Mouse (Mus musculus) CH12.LX (cell line): Measurements from ENCODE around the gene Gpr83. TPM values are rescaled to one million over a fixed set of nuclear protein-coding genes. Genes with fewer than 3 reads are reported as not detected.

Experiments
- DNase-seq: peaks from one replicate; pipeline ENCODE4 v3.0.0-alpha.2; 2013; ENCODE audit errors: extremely low read depth
- H3K27ac ChIP-seq: 2 replicates; pipeline ENCODE4 v1.5.1; 2012; ENCODE audit warnings: low read depth, mild to moderate bottlenecking, control low read depth, moderate library complexity; ENCODE audit not compliant: insufficient read depth
- H3K27me3 ChIP-seq: replicated peaks from 2 replicates; pipeline ENCODE3; 2012; ENCODE audit warnings: inconsistent platforms
- H3K36me3 ChIP-seq, 2 experiments: replicated peaks in 1 of 2; 2 replicates each; pipeline versions ENCODE3 to v1.6.1; 2012; ENCODE audit warnings: inconsistent platforms in 1 of 2, low read length in 1 of 2, mild to moderate bottlenecking in 1 of 2, mixed read lengths in 1 of 2, moderate library complexity in 1 of 2; ENCODE audit not compliant: control insufficient read depth in 1 of 2, insufficient read depth in 1 of 2
- H3K4me1 ChIP-seq, 2 experiments: 2 replicates each; pipeline ENCODE4 v1.6.1; 2012; ENCODE audit warnings: inconsistent platforms in 1 of 2, moderate library complexity in 1 of 2; ENCODE audit not compliant: insufficient read depth in 2 of 2, control insufficient read depth in 1 of 2
- H3K4me2 ChIP-seq: 2 replicates; pipeline ENCODE4 v1.6.1; 2012; ENCODE audit warnings: low read depth, mild to moderate bottlenecking, control low read depth; ENCODE audit not compliant: poor library complexity, insufficient read depth, severe bottlenecking
- H3K4me3 ChIP-seq, 3 experiments: fragments of 150-350 bp in 1 of 3; sonication (generic) in 1 of 3; replicated peaks in 1 of 3; 2 replicates each; pipeline versions ENCODE3 to v1.5.1; 2011 to 2012; ENCODE audit warnings: low read depth in 2 of 3, low read length in 2 of 3, mild to moderate bottlenecking in 2 of 3, moderate library complexity in 2 of 3, control low read depth in 1 of 3, improper control_type of control experiment in 1 of 3, inconsistent platforms in 1 of 3, mixed read lengths in 1 of 3; ENCODE audit not compliant: poor library complexity in 1 of 3
- H3K79me2 ChIP-seq: replicated peaks from 2 replicates; pipeline ENCODE4 v1.6.1; 2012; ENCODE audit warnings: mild to moderate bottlenecking, moderate library complexity; ENCODE audit not compliant: control insufficient read depth, poor library complexity, insufficient read depth, severe bottlenecking; ENCODE audit errors: extremely low read depth
- H3K9ac ChIP-seq: 2 replicates; pipeline ENCODE4 v1.6.1; 2012; ENCODE audit warnings: low read depth, mild to moderate bottlenecking, control low read depth, moderate library complexity; ENCODE audit not compliant: insufficient read depth
- H3K9me3 ChIP-seq: replicated peaks from 2 replicates; pipeline ENCODE3; 2012; ENCODE audit warnings: low read length, inconsistent platforms, mixed read lengths
- BHLHE40 ChIP-seq: IDR thresholded peaks from 2 replicates; pipeline ENCODE4 v1.6.1; 2011; ENCODE audit warnings: mild to moderate bottlenecking, low read depth, low read length, improper control_type of control experiment
- CTCF ChIP-seq, 2 experiments: IDR thresholded peaks in 1 of 2; conservative IDR thresholded peaks in 1 of 2; 2 replicates each; pipeline ENCODE4 v1.5.1; 2011 to 2012; ENCODE audit warnings: low read depth in 2 of 2, low read length in 2 of 2, improper control_type of control experiment in 1 of 2, inconsistent platforms in 1 of 2, mild to moderate bottlenecking in 1 of 2, moderate library complexity in 1 of 2
- ETS1 ChIP-seq: conservative IDR thresholded peaks from 2 replicates; pipeline ENCODE4 v1.6.1; 2012; ENCODE audit warnings: low read depth, mild to moderate bottlenecking, inconsistent platforms, low read length, improper control_type of control experiment, moderate library complexity
- HCFC1 ChIP-seq: IDR thresholded peaks from 2 replicates; pipeline ENCODE4 v1.6.1; 2012; ENCODE audit warnings: low read depth, mild to moderate bottlenecking, inconsistent platforms, low read length, improper control_type of control experiment
- IRF4 ChIP-seq: IDR thresholded peaks from 2 replicates; pipeline ENCODE4 v1.6.1; 2014; ENCODE audit warnings: low read depth, mild to moderate bottlenecking, inconsistent platforms, low read length, improper control_type of control experiment
- MAX ChIP-seq: IDR thresholded peaks from 2 replicates; pipeline ENCODE4 v1.6.1; 2011; ENCODE audit warnings: low read length, improper control_type of control experiment
- MAZ ChIP-seq: IDR thresholded peaks from 2 replicates; pipeline ENCODE4 v1.6.1; 2012; ENCODE audit warnings: low read depth, mild to moderate bottlenecking, inconsistent platforms, low read length, improper control_type of control experiment, moderate library complexity
- NRF1 ChIP-seq: IDR thresholded peaks from 2 replicates; pipeline ENCODE4 v1.6.1; 2014; ENCODE audit warnings: low read depth, mild to moderate bottlenecking, inconsistent platforms, low read length, improper control_type of control experiment, moderate library complexity
- PAX5 ChIP-seq: IDR thresholded peaks from 2 replicates; pipeline ENCODE4 v1.6.1; 2012; ENCODE audit warnings: low read length, inconsistent platforms, mixed read lengths
- POLR2A ChIP-seq: IDR thresholded peaks from 2 replicates; pipeline ENCODE4 v1.6.1; 2011; ENCODE audit warnings: low read depth, mild to moderate bottlenecking, improper control_type of control experiment, low read length
- POLR2AphosphoS2 ChIP-seq: IDR thresholded peaks from 2 replicates; pipeline ENCODE4 v1.6.1; 2011; ENCODE audit warnings: low read depth, low read length, improper control_type of control experiment
- RAD21 ChIP-seq: IDR thresholded peaks from 2 replicates; pipeline ENCODE4 v1.6.1; 2011; ENCODE audit warnings: low read depth, mild to moderate bottlenecking, low read length, improper control_type of control experiment, moderate library complexity
- SMC3 ChIP-seq: IDR thresholded peaks from 2 replicates; pipeline ENCODE4 v1.6.1; 2011; ENCODE audit warnings: low read depth, low read length, improper control_type of control experiment
- USF1 ChIP-seq: IDR thresholded peaks from 2 replicates; pipeline ENCODE4 v1.6.1; 2014; ENCODE audit warnings: low read depth, mild to moderate bottlenecking, inconsistent platforms, low read length, improper control_type of control experiment
- USF2 ChIP-seq: conservative IDR thresholded peaks from 2 replicates; pipeline ENCODE4 v1.6.1; 2011; ENCODE audit warnings: low read depth, low read length, improper control_type of control experiment
- ZMIZ1 ChIP-seq: IDR thresholded peaks from 2 replicates; pipeline ENCODE4 v1.6.1; 2012; ENCODE audit warnings: low read depth, mild to moderate bottlenecking, inconsistent platforms, low read length, improper control_type of control experiment
- ZNF384 ChIP-seq: IDR thresholded peaks from 2 replicates; pipeline ENCODE4 v1.6.1; 2012; ENCODE audit warnings: low read depth, low read length, improper control_type of control experiment, inconsistent platforms
- dilution Hi-C: fragments of 300-500 bp; cut with MboI; formaldehyde crosslinking; loops from 2 replicates; pipeline ENCODE4 v1.14.3; 2020; ENCODE audit warnings: low sequenced_read_pairs; ENCODE audit not compliant: extremely low pct_unique_long_range_greater_than_20kb, extremely low pct_ligation_motif_present
- in situ Hi-C: fragments of 300-500 bp; cut with MboI; formaldehyde crosslinking; loops from 3 replicates; pipeline ENCODE4 v1.14.3; 2019; ENCODE audit warnings: low sequenced_read_pairs, low pct_ligation_motif_present, low pct_unique_long_range_greater_than_20kb, mixed read lengths
- polyA plus RNA-seq: library from polyadenylated mRNA; unstranded; fragments of >175 nt; gene quantifications from 2 replicates; pipeline ENCODE4 v1.2.1, GENCODE M21; 2012; ENCODE audit warnings: low read depth; ENCODE audit not compliant: insufficient read length
- total RNA-seq, 2 experiments: library from RNA; depleted of rRNA; stranded (reverse); fragments of 300-350 nt in 1 of 2; fragments of >200 nt in 1 of 2; gene quantifications; 2 replicates each; pipeline ENCODE4 v1.2.3; 2012 to 2014

The Gpr83 gene
- total and polyA plus RNA-seq, 3 experiments: not detected

DNA sequence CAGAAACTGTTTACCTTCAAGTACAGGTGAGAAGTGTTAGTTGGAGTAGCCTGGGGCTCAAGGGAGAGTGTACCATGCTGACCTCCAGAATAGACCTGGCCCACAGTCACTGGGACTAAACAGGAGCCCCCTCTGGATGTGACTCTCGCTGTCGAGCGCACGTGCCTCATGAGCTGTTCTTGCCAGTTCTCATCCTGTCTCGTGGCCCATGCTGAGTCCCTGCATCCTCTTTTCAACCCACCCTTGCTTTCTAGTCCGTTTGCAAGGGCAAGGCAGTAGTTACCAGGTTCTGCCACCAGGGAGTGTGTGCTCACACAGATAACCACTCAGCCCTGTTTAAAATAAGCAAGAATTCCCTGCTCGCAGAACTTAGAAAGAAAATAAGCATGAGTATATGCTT, 6.9 kb downstream of the Gpr83 start:
- no peaks in the 10 kb centered on the region for H3K79me2 ChIP-seq
- 0 out of 2 replicates have a peak overlapping the region, but pooled peaks have one; percentile 9 for H3K4me2 ChIP-seq
- no peak overlapping the region for H3K4me3 ChIP-seq
- dilution Hi-C loops (no loop called here), in situ Hi-C loops (no loop called here)
- TF ChIP-seq BHLHE40: peak; percentile 80
- peak; percentile 75 for TF ChIP-seq RAD21
- TF ChIP-seq PAX5: no peak
- peak; percentile 60 to 75; a peak in 3 of 4 replicates for TF ChIP-seq CTCF (conservative IDR thresholded peaks at IDR 0.05 in 1 of 2, IDR thresholded peaks at IDR 0.05 in 1 of 2; ENCODE audit: low read depth in 2 of 2, low read length in 2 of 2)
- TF ChIP-seq SMC3: peak; percentile 85
- 0 out of 2 replicates have a peak, but pooled peaks have one; percentile 13 for TF ChIP-seq MAX
- H3K27me3 ChIP-seq: no peaks in the 10 kb centered on the region
- H3K9ac ChIP-seq: no peak overlapping the region
- H3K27ac ChIP-seq: no peak overlapping the region
- DNase-seq: peak; percentile 69
- peaks cover 0 to 9% of the 10 kb centered on the region in 2 experiments; a peak in 1 of 4 replicates for H3K4me1 ChIP-seq
- no peaks in the 10 kb centered on the region for H3K9me3 ChIP-seq
- no peaks in the 10 kb centered on the region for H3K36me3 ChIP-seq

- no peak overlapping the region for H3K9ac ChIP-seq
- in situ Hi-C loops: no loop called here
These were observed 8.3 kb downstream of the Gpr83 start for GRCm38 (mm10) chr9:14868326-14868725.

GRCm38 (mm10) chr9:14870377-14870776, 10.4 kb downstream of the Gpr83 start:
- dilution Hi-C loops: no loop called here

More at GRCm38 (mm10) chr9:14868326-14868725, 8.3 kb downstream of the Gpr83 start:
- no peak overlapping the region for H3K4me3 ChIP-seq
- no peak overlapping the region for H3K4me2 ChIP-seq
- H3K4me1 ChIP-seq: peaks cover 0 to 9% of the 10 kb centered on the region in 2 experiments; a peak in 1 of 4 replicates
- H3K36me3 ChIP-seq: no peaks in the 10 kb centered on the region
- H3K27me3 ChIP-seq: no peaks in the 10 kb centered on the region
- no peak for TF ChIP-seq ZNF384
- no peak for TF ChIP-seq HCFC1
- no peak for TF ChIP-seq ETS1
- no peak for TF ChIP-seq NRF1
- TF ChIP-seq MAZ: no peak
- dilution Hi-C loops: no loop called here
- no peaks in the 10 kb centered on the region for H3K79me2 ChIP-seq
- H3K27ac ChIP-seq: no peak overlapping the region
- H3K9me3 ChIP-seq: no peaks in the 10 kb centered on the region
- no peak for DNase-seq

More at GRCm38 (mm10) chr9:14870377-14870776, 10.4 kb downstream of the Gpr83 start:
- Histone ChIP-seq H3K4me3 (no peak overlapping the region), H3K36me3 (no peaks in the 10 kb centered on the region), H3K79me2 (no peaks in the 10 kb centered on the region), H3K4me1 (peaks cover 0 to 9% of the 10 kb centered on the region in 2 experiments; a peak in 1 of 4 replicates), H3K4me2 (no peak overlapping the region), H3K9me3 (no peaks in the 10 kb centered on the region), H3K27me3 (no peaks in the 10 kb centered on the region), H3K9ac (no peak overlapping the region), H3K27ac (no peak overlapping the region)
- DNase-seq: no peak
- in situ Hi-C loops: no loop called here
- TF ChIP-seq POLR2AphosphoS2 (no peak), CTCF (conservative IDR thresholded peaks at IDR 0.05 in 1 of 2, IDR thresholded peaks at IDR 0.05 in 1 of 2; ENCODE audit: low read depth in 2 of 2, low read length in 2 of 2) (no peak), USF1 (no peak), USF2 (no peak), ZMIZ1 (no peak), IRF4 (no peak), POLR2A (no peak), SMC3 (no peak), ZNF384 (no peak)
